Mouse (Mus musculus) A20 (cell line): ENCODE data around the gene Gm9944.

Source experiments
- DNase-seq: peaks from one replicate; pipeline ENCODE4 v3.0.0-alpha.2; 2011; ENCODE audit warnings: low read depth, low spot score

Gm9944 gene

GRCm38 (mm10) chr4:144453217-144453616, at the start of gene Gm9944:
Gene Gm9944, minus strand, starts transcription at chr4:144453317.
- no peak for DNase-seq

DNA sequence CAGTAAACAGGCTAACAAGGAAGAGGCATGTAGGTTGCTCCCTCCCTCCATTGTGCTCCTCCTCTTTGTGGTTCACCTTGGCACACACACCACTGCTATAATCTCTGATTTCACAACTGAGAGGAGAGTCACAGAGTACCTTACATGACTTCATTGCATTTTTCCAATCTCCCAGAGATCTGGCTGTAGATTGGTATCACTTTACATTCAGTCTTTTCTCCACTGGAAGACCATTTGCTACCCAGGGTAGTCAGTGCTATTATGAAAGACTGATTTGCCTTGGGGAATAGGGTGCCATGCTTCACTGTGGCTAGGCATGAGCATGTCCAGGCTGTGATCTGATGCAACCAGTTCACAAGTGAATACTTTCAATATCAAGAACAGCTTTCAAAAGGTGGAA, 40.2 kb upstream of the Gm9944 start:
- DNase-seq, result no peak

GRCm38 (mm10) chr4:144468091-144468490, 15.0 kb upstream of the Gm9944 start:
- no peak for DNase-seq

GRCm38 (mm10) chr4:144465206-144465605, 12.1 kb upstream of the Gm9944 start:
- no peak for DNase-seq

DNA sequence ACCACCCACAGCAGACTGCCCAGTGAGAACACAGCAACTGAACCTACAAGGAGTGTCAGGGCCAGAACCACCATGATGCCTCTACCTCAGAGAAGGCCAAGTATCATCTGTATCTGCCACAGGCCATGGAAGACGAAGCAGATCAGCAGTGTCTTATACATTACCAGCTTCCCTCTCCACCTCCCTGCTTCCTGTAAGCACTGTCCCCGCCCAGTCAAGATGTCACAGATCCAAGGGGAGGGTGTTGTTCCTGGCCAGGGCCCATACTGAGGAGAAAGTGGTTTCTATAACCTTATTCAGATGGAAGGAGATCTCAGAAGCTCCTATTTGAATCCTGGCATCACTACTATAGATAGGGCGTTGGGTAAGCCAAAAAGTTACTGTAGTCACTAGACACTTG, 10.5 kb upstream of the Gm9944 start, which contains the start of gene Aadacl3:
Gene Aadacl3 (minus strand): TSS at position 101 of the 400 bp plus-strand sequence.
- no peak for DNase-seq

DNA sequence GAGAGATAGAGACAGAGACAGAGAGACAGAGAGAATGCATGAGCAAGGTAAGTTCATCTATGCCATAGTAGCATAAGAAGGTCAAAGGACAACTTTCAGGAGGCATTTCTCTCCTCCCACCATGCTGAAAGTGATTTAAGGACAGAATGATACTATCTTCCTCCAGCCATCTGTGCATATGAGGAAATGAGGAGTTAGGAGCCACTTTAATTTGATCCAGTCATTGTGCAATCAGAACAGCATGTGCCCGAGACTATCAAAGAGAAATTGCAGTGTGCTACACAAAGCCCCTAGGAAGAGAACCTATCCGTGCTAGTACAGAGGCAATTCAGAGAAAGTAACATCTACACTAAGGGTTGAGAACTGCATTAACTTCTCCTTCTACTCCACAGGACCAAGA, 4.6 kb downstream of the Gm9944 start:
- no peak for DNase-seq

GRCm38 (mm10) chr4:144441582-144441981, 11.5 kb downstream of the Gm9944 start:
- DNase-seq, result no peak

DNA sequence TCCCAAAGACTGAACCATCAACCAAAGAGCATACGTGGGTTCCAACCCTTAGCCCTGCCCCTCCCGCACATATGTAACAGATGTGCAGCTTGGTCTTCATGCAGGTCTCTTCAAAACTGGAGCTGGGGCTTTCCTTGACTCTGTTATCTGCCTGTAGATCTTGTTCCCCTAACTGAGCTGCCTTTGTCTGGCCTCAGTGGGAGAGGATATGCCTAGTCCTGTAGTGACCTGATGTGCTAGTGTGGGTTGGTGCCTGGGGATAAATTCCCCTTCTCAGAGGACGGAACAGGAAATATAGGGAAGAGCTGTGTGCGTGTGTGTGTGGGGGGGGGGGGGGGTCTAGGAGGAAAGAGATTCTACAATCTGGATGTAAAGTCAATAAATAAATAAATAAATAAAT, 12.0 kb downstream of the Gm9944 start:
- no peak for DNase-seq

- no peak for DNase-seq
Measured at GRCm38 (mm10) chr4:144438672-144439071, 14.4 kb downstream of the Gm9944 start, which contains the start of gene 1700012P22Rik. Gene 1700012P22Rik, minus strand, starts transcription at chr4:144438772.

DNA sequence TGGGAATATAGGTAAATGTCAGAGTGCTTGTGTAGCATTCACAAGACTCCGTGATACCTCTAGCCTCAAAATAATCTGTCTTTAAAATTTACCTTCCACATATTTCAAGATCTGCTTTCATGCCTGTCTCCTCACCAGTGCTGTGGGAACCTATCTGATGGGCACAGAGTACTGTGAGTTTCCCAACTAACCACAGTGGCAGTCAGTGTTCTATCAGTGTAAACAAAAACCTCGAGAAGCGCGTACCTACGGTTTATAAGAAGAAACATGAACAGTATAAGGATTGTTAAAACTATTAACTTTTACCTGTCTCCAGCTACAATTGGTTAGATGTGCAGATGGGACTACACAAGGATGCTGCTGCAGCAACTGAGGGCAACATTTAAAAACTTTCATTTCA, 19.9 kb downstream of the Gm9944 start:
- DNase-seq, result no peak

DNA sequence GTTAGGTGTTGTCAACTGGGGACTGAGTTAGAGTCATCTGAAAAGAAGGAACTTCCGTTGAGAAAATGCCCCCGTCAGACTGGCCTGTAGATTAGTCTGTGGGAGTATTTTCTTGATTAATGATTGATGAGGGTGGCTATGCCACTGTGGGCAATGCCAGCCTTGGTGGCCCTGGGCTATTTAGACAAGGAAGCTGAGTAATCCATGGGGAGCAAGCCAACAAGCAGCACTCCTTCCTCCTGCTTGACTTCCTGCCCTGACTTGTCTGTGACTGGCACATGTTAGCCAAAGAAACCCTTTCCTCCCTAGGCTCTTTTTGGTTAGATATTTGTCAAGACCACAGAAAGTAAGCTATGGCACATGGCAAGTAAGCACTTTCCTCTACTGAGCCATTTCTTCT, 22.4 kb downstream of the Gm9944 start:
- no peak for DNase-seq

DNA sequence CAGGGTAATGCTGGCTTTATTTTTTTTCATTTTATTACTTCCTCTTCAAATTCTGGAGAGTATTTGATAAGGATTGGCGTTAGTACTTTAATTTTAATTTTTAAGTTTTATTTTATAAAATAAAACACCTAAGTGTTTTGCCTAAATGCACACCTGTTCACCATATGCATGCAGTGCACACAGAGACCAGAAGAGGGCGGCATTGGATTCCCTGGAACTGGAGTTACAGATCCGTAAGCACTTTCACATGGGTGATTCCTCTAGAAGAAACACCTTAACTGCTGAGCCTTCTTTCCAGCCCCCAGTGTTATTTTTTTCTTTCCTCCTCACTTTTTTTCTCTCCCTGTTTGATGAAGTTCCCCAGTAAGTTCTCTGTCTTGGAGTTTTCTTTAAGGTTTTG, 24.2 kb downstream of the Gm9944 start:
- DNase-seq, result peak; percentile 1

- DNase-seq, result no peak
Measured at GRCm38 (mm10) chr4:144424590-144424989, 28.5 kb downstream of the Gm9944 start.

GRCm38 (mm10) chr4:144420644-144421043, 32.5 kb downstream of the Gm9944 start:
- DNase-seq, result no peak

GRCm38 (mm10) chr4:144408290-144408689, 44.8 kb downstream of the Gm9944 start, which contains the start of gene Pramef12:
Gene Pramef12, minus strand, starts transcription at chr4:144408464.
- DNase-seq, result no peak

GRCm38 (mm10) chr4:144406261-144406660, 46.9 kb downstream of the Gm9944 start:
- no peak for DNase-seq

- DNase-seq, result no peak
Measured at GRCm38 (mm10) chr4:144404456-144405086, 48.5 kb downstream of the Gm9944 start.
